Mouse (Mus musculus): ENCODE results near the gene Rgs6.

- TF ChIP-seq POLR2A (IDR thresholded peaks at IDR 0.05; ENCODE audit: low read depth, low read length) (no peak), CTCF (conservative IDR thresholded peaks at IDR 0.05; ENCODE audit: insufficient read depth, insufficient read length, low read depth, low read length) (no peak)
Measured at GRCm38 (mm10) chr12:83136460-83136859, 548.4 kb downstream of the Rgs6 start.

Measured in kidney, adult 2 months (tissue).